Mouse (Mus musculus) testis, adult 2 months (tissue): ENCODE results near the gene Rxfp4.

Source experiments
- CTCF ChIP-seq: fragments of 200-500 bp; IDR thresholded peaks from 2 replicates; pipeline ENCODE4 v1.5.1; 2012; ENCODE audit warnings: low read depth, mild to moderate bottlenecking, inconsistent platforms, low read length, moderate library complexity; ENCODE audit not compliant: control insufficient read depth, insufficient read depth, insufficient replicate concordance
- POLR2A ChIP-seq: fragments of 200-500 bp; IDR thresholded peaks from 2 replicates; pipeline ENCODE4 v1.6.1; 2012; ENCODE audit warnings: low read depth, mild to moderate bottlenecking, inconsistent platforms, low read length, moderate library complexity; ENCODE audit not compliant: control insufficient read depth

DNA sequence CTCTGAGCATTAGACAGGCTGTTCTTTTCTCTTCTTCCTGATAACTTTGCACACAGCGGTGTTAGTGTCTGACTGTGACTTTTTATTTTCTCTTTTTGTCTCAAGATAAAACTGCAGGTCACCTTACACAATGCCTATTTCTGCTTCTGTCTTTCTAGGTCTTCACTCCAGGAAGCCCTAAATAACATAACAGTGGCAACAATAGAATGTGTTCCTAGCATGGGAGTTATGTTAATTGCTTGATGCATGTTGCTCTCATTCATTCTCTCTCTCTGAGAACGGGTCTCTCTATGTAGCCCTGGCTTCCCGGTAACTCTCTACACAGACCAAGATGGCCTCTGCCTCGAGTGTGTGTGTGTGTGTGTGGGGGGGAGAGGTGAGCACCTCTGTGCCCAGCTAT, 50.5 kb downstream of the Rxfp4 start:
- no peak for TF ChIP-seq POLR2A
- no peak for TF ChIP-seq CTCF
